Mouse (Mus musculus) lung, postnatal 0 days (tissue): ENCODE measurements around the gene Kcnh1. TPM values are rescaled to one million over a fixed set of nuclear protein-coding genes. Genes with fewer than 3 reads are reported as not detected.
A peak's percentile ranks its signal among the peaks of the same experiment; 100 is the strongest.

ENCODE experiments used
- ATAC-seq: fragments of 200-750 bp; cut with Nextera tagmentation; 2 replicates; pipeline ENCODE4 v1.8.0; 2017; ENCODE audit warnings: moderate library complexity
- DNase-seq: peaks from one replicate; pipeline ENCODE4 v3.0.0-alpha.2; 2016; ENCODE audit warnings: low spot score
- H3K27ac ChIP-seq: fragments of 300-500 bp; sonication (generic); 2 replicates; pipeline ENCODE4 v1.5.1; 2014; ENCODE audit warnings: antibody characterized with exemption, mild to moderate bottlenecking, low read length, mixed read lengths
- H3K27me3 ChIP-seq: fragments of 300-500 bp; sonication (generic); replicated peaks from 2 replicates; pipeline ENCODE4 v1.6.1; 2014; ENCODE audit warnings: low read length, mixed read lengths; ENCODE audit not compliant: insufficient read depth
- H3K36me3 ChIP-seq: fragments of 300-500 bp; sonication (generic); 2 replicates; pipeline ENCODE4 v1.6.1; 2014; ENCODE audit warnings: low read length, mixed read lengths; ENCODE audit not compliant: insufficient read depth
- H3K4me1 ChIP-seq: fragments of 300-500 bp; sonication (generic); 2 replicates; pipeline ENCODE4 v1.6.1; 2014; ENCODE audit warnings: antibody characterized with exemption, low read depth, low read length, mixed read lengths; ENCODE audit not compliant: insufficient read depth
- H3K4me2 ChIP-seq: fragments of 300-500 bp; sonication (generic); replicated peaks from 2 replicates; pipeline ENCODE4 v1.6.1; 2014; ENCODE audit warnings: low read depth, mild to moderate bottlenecking, low read length, moderate library complexity, mixed read lengths
- H3K4me3 ChIP-seq: fragments of 300-500 bp; sonication (generic); 2 replicates; pipeline ENCODE4 v1.5.1; 2014; ENCODE audit warnings: low read depth, low read length
- H3K9ac ChIP-seq: fragments of 300-500 bp; sonication (generic); replicated peaks from 2 replicates; pipeline ENCODE4 v1.6.1; 2014; ENCODE audit warnings: low read depth, mild to moderate bottlenecking
- H3K9me3 ChIP-seq: fragments of 300-500 bp; sonication (generic); 2 replicates; pipeline ENCODE4 v1.6.1; 2016; ENCODE audit warnings: low read length, mixed read lengths
- CTCF ChIP-seq: IDR thresholded peaks from 2 replicates; pipeline ENCODE4 v1.5.1; 2016; ENCODE audit warnings: antibody characterized with exemption, mild to moderate bottlenecking
- EP300 ChIP-seq: IDR thresholded peaks from 2 replicates; pipeline ENCODE4 v1.6.1; 2016; ENCODE audit warnings: antibody characterized with exemption, mild to moderate bottlenecking, control low read depth
- WGBS: fragments of 180-500 bp; shearing (Covaris S2); extraction: QIAGEN DNeasy Blood & Tissue Kit; methylation state at CpG from one replicate; pipeline ENCODE4 v1.1.7; 2014; 5-methylcytosine and 5-hydroxymethylcytosine counted together
- polyA plus RNA-seq: library from polyadenylated mRNA; unstranded; fragments of >200 nt; fragmentation: Nextera tagmentation; extraction: Ambion mirVana; gene quantifications from 2 replicates; pipeline ENCODE4 v1.2.1, GENCODE M21; 2015

The Kcnh1 gene
- polyA plus RNA-seq, 1 experiment from 2014 or later, result 4.4 TPM

- 43% methylated on average over 12 of the region's 12 CpGs for WGBS
- Histone ChIP-seq H3K4me3 (no peak overlapping the region), H3K4me1 (no peaks in the 10 kb centered on the region; the same call in 1 of the 2 replicates), H3K9ac (no peak overlapping the region), H3K27me3 (no peaks in the 10 kb centered on the region), H3K36me3 (no peaks in the 10 kb centered on the region), H3K27ac (no peak overlapping the region), H3K9me3 (no peaks in the 10 kb centered on the region), H3K4me2 (no peak overlapping the region)
- TF ChIP-seq CTCF, result no peak
- TF ChIP-seq EP300, result no peak
- ATAC-seq (peak; percentile 38; the same call in 1 of the 2 replicates), DNase-seq (peak; percentile 34)
Measured at GRCm38 (mm10) chr1:192522376-192523178, 332.0 kb downstream of the Kcnh1 start.

GRCm38 (mm10) chr1:192525711-192526350 is 335.3 kb downstream of the Kcnh1 start:
- Histone ChIP-seq H3K36me3 (no peaks in the 10 kb centered on the region), H3K4me1 (no peaks in the 10 kb centered on the region; the same call in 1 of the 2 replicates), H3K4me2 (no peak overlapping the region), H3K9me3 (no peaks in the 10 kb centered on the region), H3K27me3 (no peaks in the 10 kb centered on the region), H3K4me3 (no peak overlapping the region), H3K9ac (no peak overlapping the region), H3K27ac (no peak overlapping the region)
- TF ChIP-seq CTCF, result no peak; the same call in 1 of the 2 replicates
- no peak for TF ChIP-seq EP300
- WGBS, result 58% methylated on average over 14 of the region's 14 CpGs
- DNase-seq (no peak), ATAC-seq (no peak)

GRCm38 (mm10) chr1:192531490-192532146 is 341.0 kb downstream of the Kcnh1 start:
- H3K9ac ChIP-seq, result no peak overlapping the region
- H3K4me1 ChIP-seq, result no peaks in the 10 kb centered on the region
- no peak for ATAC-seq
- H3K9me3 ChIP-seq, result no peaks in the 10 kb centered on the region
- no peak for DNase-seq
- no peak overlapping the region for H3K27ac ChIP-seq
- TF ChIP-seq EP300 (no peak), CTCF (no peak)
- no peak overlapping the region for H3K4me3 ChIP-seq
- no peaks in the 10 kb centered on the region for H3K36me3 ChIP-seq
- no peaks in the 10 kb centered on the region for H3K27me3 ChIP-seq
- no peak overlapping the region for H3K4me2 ChIP-seq
- 49% methylated on average over 2 of the region's 2 CpGs for WGBS

GRCm38 (mm10) chr1:192532212-192532611 is 341.6 kb downstream of the Kcnh1 start:
- Histone ChIP-seq H3K27ac (no peak overlapping the region), H3K9me3 (no peaks in the 10 kb centered on the region), H3K4me2 (no peak overlapping the region), H3K4me3 (no peak overlapping the region), H3K36me3 (no peaks in the 10 kb centered on the region), H3K4me1 (no peaks in the 10 kb centered on the region), H3K27me3 (no peaks in the 10 kb centered on the region), H3K9ac (no peak overlapping the region)
- TF ChIP-seq CTCF, result no peak
- peak; percentile 74; the same call in 1 of the 2 replicates for TF ChIP-seq EP300
- peak; percentile 50 for DNase-seq
- WGBS, result 23% methylated on average over 2 of the region's 2 CpGs
- peak; percentile 77 for ATAC-seq

- H3K27ac ChIP-seq, result no peak overlapping the region
- H3K4me2 ChIP-seq, result no peak overlapping the region
- no peaks in the 10 kb centered on the region for H3K4me1 ChIP-seq
- no peak for TF ChIP-seq EP300
- no peak for TF ChIP-seq CTCF
- DNase-seq, result no peak
- H3K27me3 ChIP-seq, result no peaks in the 10 kb centered on the region
- ATAC-seq, result no peak
- no peak overlapping the region for H3K9ac ChIP-seq
- no peaks in the 10 kb centered on the region for H3K36me3 ChIP-seq
- H3K4me3 ChIP-seq, result no peak overlapping the region
- H3K9me3 ChIP-seq, result no peaks in the 10 kb centered on the region
Measured at GRCm38 (mm10) chr1:192533016-192533415, 342.4 kb downstream of the Kcnh1 start.

- ATAC-seq (no peak), DNase-seq (peak; percentile 23)
- Histone ChIP-seq H3K4me1 (no peaks in the 10 kb centered on the region), H3K4me3 (no peak overlapping the region), H3K4me2 (no peak overlapping the region), H3K27me3 (no peaks in the 10 kb centered on the region), H3K27ac (no peak overlapping the region), H3K9ac (no peak overlapping the region), H3K9me3 (no peaks in the 10 kb centered on the region), H3K36me3 (no peaks in the 10 kb centered on the region)
- no peak for TF ChIP-seq CTCF
- TF ChIP-seq EP300, result no peak
- 27% methylated on average over 1 of the region's 1 CpGs for WGBS
Measured at GRCm38 (mm10) chr1:192536440-192536839, 345.9 kb downstream of the Kcnh1 start.
